Mouse (Mus musculus): ENCODE data around the gene Trim17. TPM values are rescaled to one million over a fixed set of nuclear protein-coding genes. Genes with fewer than 3 reads are reported as not detected.
"Not testable (repeated sequence)": the region's sequence is repeated elsewhere in the genome, so short reads cannot be mapped to it uniquely, and the experiment has no call there.

Trim17 gene
- polyA plus RNA-seq, 1 experiment from 2014 or later = 0.51 TPM

- no peaks in the 10 kb centered on the region for H3K36me3 ChIP-seq (ENCODE audit: control insufficient read depth, insufficient read depth, low read length)
- no peak overlapping the region for H3K9ac ChIP-seq (ENCODE audit: low read depth, low read length)
Measured at GRCm38 (mm10) chr11:58951210-58951609, 3.3 kb upstream of the Trim17 start.

GRCm38 (mm10) chr11:58953351-58954169 lies 925 bp upstream of the Trim17 start:
- DNase-seq (ENCODE audit: low spot score) (peak; percentile 78), ATAC-seq (ENCODE audit: low read depth) (peak; percentile 3; the same call in 1 of the 2 replicates)
- Histone ChIP-seq H3K4me2 (ENCODE audit: low read depth, low read length) (peak overlapping the region; percentile 96), H3K9me3 (ENCODE audit: control insufficient read depth, low read length) (no peaks in the 10 kb centered on the region), H3K27me3 (replicated peaks; ENCODE audit: control insufficient read depth, insufficient read depth, low read length) (peaks cover 12% of the 10 kb centered on the region), H3K9ac (ENCODE audit: low read depth, low read length) (peak overlapping the region; percentile 80), H3K36me3 (ENCODE audit: control insufficient read depth, insufficient read depth, low read length) (0 out of 2 replicates have a peak, but pooled peaks cover 11% of the 10 kb centered on the region), H3K4me3 (ENCODE audit: low read depth, low read length) (peak overlapping the region; percentile 79), H3K4me1 (ENCODE audit: control insufficient read depth, insufficient read depth, low read length) (peaks cover 22% of the 10 kb centered on the region), H3K27ac (replicated peaks; ENCODE audit: low read depth, low read length) (peak overlapping the region; percentile 94)
- 1% methylated on average over 32 of the region's 33 CpGs for WGBS

More at GRCm38 (mm10) chr11:58951210-58951609, 3.3 kb upstream of the Trim17 start:
- H3K4me3 ChIP-seq (ENCODE audit: low read depth, low read length) = no peak overlapping the region
- DNase-seq (ENCODE audit: low spot score) (peak; percentile 38), ATAC-seq (ENCODE audit: low read depth) (no peak)
- peaks cover 9% of the 10 kb centered on the region for H3K4me1 ChIP-seq (ENCODE audit: control insufficient read depth, insufficient read depth, low read length)
- H3K9me3 ChIP-seq (ENCODE audit: control insufficient read depth, low read length) = no peaks in the 10 kb centered on the region
- no peak overlapping the region; the same call in 1 of the 2 replicates for H3K27ac ChIP-seq (replicated peaks; ENCODE audit: low read depth, low read length)
- no peak overlapping the region; the same call in 1 of the 2 replicates for H3K4me2 ChIP-seq (ENCODE audit: low read depth, low read length)
- WGBS = 66% methylated on average over 5 of the region's 5 CpGs
- peaks cover 12% of the 10 kb centered on the region for H3K27me3 ChIP-seq (replicated peaks; ENCODE audit: control insufficient read depth, insufficient read depth, low read length)

GRCm38 (mm10) chr11:58954170-58954419 lies 390 bp upstream of the Trim17 start:
- 0% methylated on average over 11 of the region's 17 CpGs for WGBS
- 0 out of 2 replicates have a peak, but pooled peaks cover 11% of the 10 kb centered on the region for H3K36me3 ChIP-seq (ENCODE audit: control insufficient read depth, insufficient read depth, low read length)
- peak overlapping the region; percentile 80 for H3K9ac ChIP-seq (ENCODE audit: low read depth, low read length)
- H3K9me3 ChIP-seq (ENCODE audit: control insufficient read depth, low read length); DNase-seq (ENCODE audit: low spot score): not testable (repeated sequence)
- H3K4me3 ChIP-seq (ENCODE audit: low read depth, low read length) = peak overlapping the region; percentile 79
- H3K27me3 ChIP-seq (replicated peaks; ENCODE audit: control insufficient read depth, insufficient read depth, low read length) = peaks cover 12% of the 10 kb centered on the region
- peak overlapping the region; percentile 96 for H3K4me2 ChIP-seq (ENCODE audit: low read depth, low read length)
- peaks cover 23% of the 10 kb centered on the region for H3K4me1 ChIP-seq (ENCODE audit: control insufficient read depth, insufficient read depth, low read length)
- ATAC-seq (ENCODE audit: low read depth) = peak; percentile 9
- peak overlapping the region; percentile 94 for H3K27ac ChIP-seq (replicated peaks; ENCODE audit: low read depth, low read length)

GRCm38 (mm10) chr11:58955143-58955867 lies 820 bp downstream of the Trim17 start:
- Histone ChIP-seq H3K27me3 (replicated peaks; ENCODE audit: control insufficient read depth, insufficient read depth, low read length) (peaks cover 8% of the 10 kb centered on the region), H3K36me3 (ENCODE audit: control insufficient read depth, insufficient read depth, low read length) (0 out of 2 replicates have a peak, but pooled peaks cover 11% of the 10 kb centered on the region), H3K4me3 (ENCODE audit: low read depth, low read length) (peak overlapping the region; percentile 79), H3K9me3 (ENCODE audit: control insufficient read depth, low read length) (no peaks in the 10 kb centered on the region), H3K4me2 (ENCODE audit: low read depth, low read length) (peak overlapping the region; percentile 96), H3K27ac (replicated peaks; ENCODE audit: low read depth, low read length) (peak overlapping the region; percentile 97), H3K4me1 (ENCODE audit: control insufficient read depth, insufficient read depth, low read length) (peaks cover 27% of the 10 kb centered on the region), H3K9ac (ENCODE audit: low read depth, low read length) (peak overlapping the region; percentile 94)
- ATAC-seq (ENCODE audit: low read depth) (peak; percentile 30), DNase-seq (ENCODE audit: low spot score) (peak; percentile 55)
- under 1% methylated on average over 20 of the region's 20 CpGs for WGBS

- Histone ChIP-seq H3K27me3 (replicated peaks; ENCODE audit: control insufficient read depth, insufficient read depth, low read length) (peaks cover 3% of the 10 kb centered on the region; the same call in 1 of the 2 replicates), H3K9me3 (ENCODE audit: control insufficient read depth, low read length) (no peaks in the 10 kb centered on the region), H3K9ac (ENCODE audit: low read depth, low read length) (peak overlapping the region; percentile 94), H3K4me3 (ENCODE audit: low read depth, low read length) (peak overlapping the region; percentile 79), H3K4me2 (ENCODE audit: low read depth, low read length) (peak overlapping the region; percentile 96), H3K4me1 (ENCODE audit: control insufficient read depth, insufficient read depth, low read length) (peaks cover 27% of the 10 kb centered on the region), H3K27ac (replicated peaks; ENCODE audit: low read depth, low read length) (peak overlapping the region; percentile 97), H3K36me3 (ENCODE audit: control insufficient read depth, insufficient read depth, low read length) (0 out of 2 replicates have a peak, but pooled peaks cover 11% of the 10 kb centered on the region)
- no peak for ATAC-seq (ENCODE audit: low read depth)
- no peak for DNase-seq (ENCODE audit: low spot score)
- 24% methylated on average over 8 of the region's 8 CpGs for WGBS
Measured at GRCm38 (mm10) chr11:58955868-58956257, 1.4 kb downstream of the Trim17 start.

GRCm38 (mm10) chr11:58957226-58957914 lies 2.9 kb downstream of the Trim17 start:
- 78% methylated on average over 5 of the region's 5 CpGs for WGBS
- Histone ChIP-seq H3K36me3 (ENCODE audit: control insufficient read depth, insufficient read depth, low read length) (0 out of 2 replicates have a peak, but pooled peaks cover 11% of the 10 kb centered on the region), H3K4me3 (ENCODE audit: low read depth, low read length) (peak overlapping the region; percentile 79), H3K9me3 (ENCODE audit: control insufficient read depth, low read length) (peaks cover 5% of the 10 kb centered on the region; the same call in 1 of the 2 replicates), H3K4me1 (ENCODE audit: control insufficient read depth, insufficient read depth, low read length) (peaks cover 27% of the 10 kb centered on the region), H3K9ac (ENCODE audit: low read depth, low read length) (peak overlapping the region; percentile 94), H3K27me3 (replicated peaks; ENCODE audit: control insufficient read depth, insufficient read depth, low read length) (peaks cover 13% of the 10 kb centered on the region; the same call in 1 of the 2 replicates), H3K27ac (replicated peaks; ENCODE audit: low read depth, low read length) (no peak overlapping the region), H3K4me2 (ENCODE audit: low read depth, low read length) (peak overlapping the region; percentile 96)
- DNase-seq (ENCODE audit: low spot score) = no peak
- no peak for ATAC-seq (ENCODE audit: low read depth)

- Histone ChIP-seq H3K27me3 (replicated peaks; ENCODE audit: control insufficient read depth, insufficient read depth, low read length) (peaks cover 13% of the 10 kb centered on the region; the same call in 1 of the 2 replicates), H3K9ac (ENCODE audit: low read depth, low read length) (no peak overlapping the region), H3K4me1 (ENCODE audit: control insufficient read depth, insufficient read depth, low read length) (peaks cover 25% of the 10 kb centered on the region), H3K9me3 (ENCODE audit: control insufficient read depth, low read length) (peaks cover 5% of the 10 kb centered on the region; the same call in 1 of the 2 replicates), H3K4me2 (ENCODE audit: low read depth, low read length) (no peak overlapping the region), H3K27ac (replicated peaks; ENCODE audit: low read depth, low read length) (no peak overlapping the region), H3K36me3 (ENCODE audit: control insufficient read depth, insufficient read depth, low read length) (0 out of 2 replicates have a peak, but pooled peaks cover 11% of the 10 kb centered on the region), H3K4me3 (ENCODE audit: low read depth, low read length) (no peak overlapping the region)
- ATAC-seq (ENCODE audit: low read depth) = no peak
- 86% methylated on average over 6 of the region's 6 CpGs for WGBS
- DNase-seq (ENCODE audit: low spot score) = no peak
Measured at GRCm38 (mm10) chr11:58958536-58958935, 4.1 kb downstream of the Trim17 start.
